Mouse (Mus musculus): ENCODE results near the gene Fbxl17. TPM values are rescaled to one million over a fixed set of nuclear protein-coding genes. Genes with fewer than 3 reads are reported as not detected.

Fbxl17 gene
- total and polyA plus RNA-seq, 3 experiments = 8.2 to 9.9 (median 8.8) TPM

GRCm38 (mm10) chr17:63411564-63411963 is 88.3 kb downstream of the Fbxl17 start:
- Histone ChIP-seq H3K36me3 (replicated peaks) (peaks cover 14% of the 10 kb centered on the region), H3K27me3 (ENCODE audit: insufficient read depth, low read length) (no peaks in the 10 kb centered on the region), H3K4me1 (ENCODE audit: insufficient read depth, low read depth, low read length) (peaks cover 15% of the 10 kb centered on the region), H3K4me3 (ENCODE audit: low read depth, low read length) (no peak overlapping the region), H3K9me3 (replicated peaks) (peaks cover 6% of the 10 kb centered on the region)
- DNase-seq (ENCODE audit: low spot score) (no peak), ATAC-seq (ENCODE audit: extremely low read depth, insufficient number of reproducible peaks, low FRiP score, poor library complexity, severe bottlenecking) (no peak)
- no peak for TF ChIP-seq TAL1 (conservative IDR thresholded peaks at IDR 0.05; ENCODE audit: low read depth, low read length)
- no peak for TF ChIP-seq POLR2AphosphoS5 (IDR thresholded peaks at IDR 0.05; ENCODE audit: insufficient replicate concordance, low read depth, low read length)
- TF ChIP-seq CTCF (IDR thresholded peaks at IDR 0.05; ENCODE audit: low read depth, low read length) = no peak
- no peak for TF ChIP-seq GATA2 (IDR thresholded peaks at IDR 0.05; ENCODE audit: borderline replicate concordance, low read depth, low read length)
- no peak for TF ChIP-seq GATA1 (IDR thresholded peaks at IDR 0.05; ENCODE audit: borderline replicate concordance, low read length)

- H3K27me3 ChIP-seq (ENCODE audit: insufficient read depth, low read length) = no peaks in the 10 kb centered on the region
- peaks cover 8% of the 10 kb centered on the region for H3K4me1 ChIP-seq (ENCODE audit: insufficient read depth, low read depth, low read length)
- H3K36me3 ChIP-seq (replicated peaks) = peaks cover 14% of the 10 kb centered on the region
- DNase-seq (ENCODE audit: low spot score) = no peak
- peaks cover 6% of the 10 kb centered on the region for H3K9me3 ChIP-seq (replicated peaks)
- H3K4me3 ChIP-seq (ENCODE audit: low read depth, low read length) = no peak overlapping the region
- ATAC-seq (ENCODE audit: extremely low read depth, insufficient number of reproducible peaks, low FRiP score, poor library complexity, severe bottlenecking) = no peak
- TF ChIP-seq GATA1 (IDR thresholded peaks at IDR 0.05; ENCODE audit: borderline replicate concordance, low read length) = no peak
- no peak for TF ChIP-seq CTCF (IDR thresholded peaks at IDR 0.05; ENCODE audit: low read depth, low read length)
- TF ChIP-seq GATA2 (IDR thresholded peaks at IDR 0.05; ENCODE audit: borderline replicate concordance, low read depth, low read length) = no peak
Observed at GRCm38 (mm10) chr17:63410101-63410500, 89.7 kb downstream of the Fbxl17 start.

GRCm38 (mm10) chr17:63405955-63406354 is 93.9 kb downstream of the Fbxl17 start:
- H3K36me3 ChIP-seq (replicated peaks) = peaks cover 11% of the 10 kb centered on the region
- 0 out of 2 replicates have a peak, but pooled peaks cover 5% of the 10 kb centered on the region for H3K9me3 ChIP-seq (replicated peaks)
- DNase-seq (ENCODE audit: low spot score) (no peak), ATAC-seq (ENCODE audit: extremely low read depth, insufficient number of reproducible peaks, low FRiP score, poor library complexity, severe bottlenecking) (no peak)
- H3K27me3 ChIP-seq (ENCODE audit: insufficient read depth, low read length) = no peaks in the 10 kb centered on the region
- H3K4me1 ChIP-seq (ENCODE audit: insufficient read depth, low read depth, low read length) = no peaks in the 10 kb centered on the region
- H3K4me3 ChIP-seq (ENCODE audit: low read depth, low read length) = no peak overlapping the region
- TF ChIP-seq CTCF (IDR thresholded peaks at IDR 0.05; ENCODE audit: low read depth, low read length) (no peak), GATA2 (IDR thresholded peaks at IDR 0.05; ENCODE audit: borderline replicate concordance, low read depth, low read length) (no peak), POLR2AphosphoS5 (IDR thresholded peaks at IDR 0.05; ENCODE audit: insufficient replicate concordance, low read depth, low read length) (no peak), GATA1 (IDR thresholded peaks at IDR 0.05; ENCODE audit: borderline replicate concordance, low read length) (no peak), TAL1 (conservative IDR thresholded peaks at IDR 0.05; ENCODE audit: low read depth, low read length) (no peak)

GRCm38 (mm10) chr17:63405471-63405870 is 94.3 kb downstream of the Fbxl17 start:
- Histone ChIP-seq H3K36me3 (replicated peaks) (peaks cover 15% of the 10 kb centered on the region), H3K4me1 (ENCODE audit: insufficient read depth, low read depth, low read length) (no peaks in the 10 kb centered on the region), H3K4me3 (ENCODE audit: low read depth, low read length) (no peak overlapping the region), H3K27me3 (ENCODE audit: insufficient read depth, low read length) (no peaks in the 10 kb centered on the region), H3K9me3 (replicated peaks) (0 out of 2 replicates have a peak, but pooled peaks cover 5% of the 10 kb centered on the region)
- TF ChIP-seq GATA2 (IDR thresholded peaks at IDR 0.05; ENCODE audit: borderline replicate concordance, low read depth, low read length) = no peak
- no peak for TF ChIP-seq POLR2AphosphoS5 (IDR thresholded peaks at IDR 0.05; ENCODE audit: insufficient replicate concordance, low read depth, low read length)
- no peak for TF ChIP-seq CTCF (IDR thresholded peaks at IDR 0.05; ENCODE audit: low read depth, low read length)
- no peak for TF ChIP-seq TAL1 (conservative IDR thresholded peaks at IDR 0.05; ENCODE audit: low read depth, low read length)
- TF ChIP-seq GATA1 (IDR thresholded peaks at IDR 0.05; ENCODE audit: borderline replicate concordance, low read length) = no peak
- ATAC-seq (ENCODE audit: extremely low read depth, insufficient number of reproducible peaks, low FRiP score, poor library complexity, severe bottlenecking) (no peak), DNase-seq (ENCODE audit: low spot score) (no peak)

GRCm38 (mm10) chr17:63404968-63405367 is 94.8 kb downstream of the Fbxl17 start:
- ATAC-seq (ENCODE audit: extremely low read depth, insufficient number of reproducible peaks, low FRiP score, poor library complexity, severe bottlenecking) (no peak), DNase-seq (ENCODE audit: low spot score) (no peak)
- H3K4me3 ChIP-seq (ENCODE audit: low read depth, low read length) = no peak overlapping the region
- no peaks in the 10 kb centered on the region for H3K4me1 ChIP-seq (ENCODE audit: insufficient read depth, low read depth, low read length)
- no peaks in the 10 kb centered on the region for H3K27me3 ChIP-seq (ENCODE audit: insufficient read depth, low read length)
- H3K9me3 ChIP-seq (replicated peaks) = 0 out of 2 replicates have a peak, but pooled peaks cover 5% of the 10 kb centered on the region
- TF ChIP-seq GATA2 (IDR thresholded peaks at IDR 0.05; ENCODE audit: borderline replicate concordance, low read depth, low read length) = no peak
- TF ChIP-seq TAL1 (conservative IDR thresholded peaks at IDR 0.05; ENCODE audit: low read depth, low read length) = no peak
- TF ChIP-seq CTCF (IDR thresholded peaks at IDR 0.05; ENCODE audit: low read depth, low read length) = no peak
- no peak for TF ChIP-seq POLR2AphosphoS5 (IDR thresholded peaks at IDR 0.05; ENCODE audit: insufficient replicate concordance, low read depth, low read length)
- peaks cover 16% of the 10 kb centered on the region for H3K36me3 ChIP-seq (replicated peaks)

- ATAC-seq (ENCODE audit: extremely low read depth, insufficient number of reproducible peaks, low FRiP score, poor library complexity, severe bottlenecking) (no peak), DNase-seq (ENCODE audit: low spot score) (no peak)
- Histone ChIP-seq H3K9me3 (replicated peaks) (0 out of 2 replicates have a peak, but pooled peaks cover 5% of the 10 kb centered on the region), H3K36me3 (replicated peaks) (peaks cover 20% of the 10 kb centered on the region), H3K4me1 (ENCODE audit: insufficient read depth, low read depth, low read length) (no peaks in the 10 kb centered on the region), H3K27me3 (ENCODE audit: insufficient read depth, low read length) (no peaks in the 10 kb centered on the region), H3K4me3 (ENCODE audit: low read depth, low read length) (no peak overlapping the region)
- TF ChIP-seq CTCF (IDR thresholded peaks at IDR 0.05; ENCODE audit: low read depth, low read length) (no peak), GATA2 (IDR thresholded peaks at IDR 0.05; ENCODE audit: borderline replicate concordance, low read depth, low read length) (no peak), GATA1 (IDR thresholded peaks at IDR 0.05; ENCODE audit: borderline replicate concordance, low read length) (no peak), POLR2AphosphoS5 (IDR thresholded peaks at IDR 0.05; ENCODE audit: insufficient replicate concordance, low read depth, low read length) (no peak), TAL1 (conservative IDR thresholded peaks at IDR 0.05; ENCODE audit: low read depth, low read length) (no peak)
Observed at GRCm38 (mm10) chr17:63403801-63404415, 95.9 kb downstream of the Fbxl17 start.
